Mouse (Mus musculus) forebrain, postnatal 0 days (tissue): ENCODE results near the gene Gm960. TPM values are rescaled to one million over a fixed set of nuclear protein-coding genes. Genes with fewer than 3 reads are reported as not detected.

Source experiments
- ATAC-seq: fragments of 200-750 bp; cut with Nextera tagmentation; 2 replicates; pipeline ENCODE4 v1.8.0; 2017; ENCODE audit warnings: mild to moderate bottlenecking, moderate library complexity
- DNase-seq: peaks from one replicate; pipeline ENCODE4 v3.0.0-alpha.2; 2015
- H3K27ac ChIP-seq: fragments of 300-500 bp; sonication (generic); 2 replicates; pipeline ENCODE4 v1.5.1; 2014; ENCODE audit warnings: low read depth, mild to moderate bottlenecking, antibody characterized with exemption, low read length, moderate library complexity, mixed read lengths
- H3K27me3 ChIP-seq: fragments of 300-500 bp; sonication (generic); 2 replicates; pipeline ENCODE4 v1.6.1; 2014; ENCODE audit warnings: mild to moderate bottlenecking, low read length, mixed read lengths; ENCODE audit not compliant: insufficient read depth
- H3K36me3 ChIP-seq: fragments of 300-500 bp; sonication (generic); 2 replicates; pipeline ENCODE4 v1.6.1; 2014; ENCODE audit warnings: mild to moderate bottlenecking, moderate library complexity; ENCODE audit not compliant: insufficient read depth
- H3K4me1 ChIP-seq: fragments of 300-500 bp; sonication (generic); 2 replicates; pipeline ENCODE4 v1.6.1; 2014; ENCODE audit warnings: antibody characterized with exemption; ENCODE audit not compliant: insufficient read depth
- H3K4me2 ChIP-seq: fragments of 300-500 bp; sonication (generic); 2 replicates; pipeline ENCODE4 v1.6.1; 2014; ENCODE audit warnings: low read depth, mild to moderate bottlenecking, moderate library complexity
- H3K4me3 ChIP-seq: fragments of 300-500 bp; sonication (generic); 2 replicates; pipeline ENCODE4 v1.5.1; 2014; ENCODE audit warnings: low read depth, low read length, mixed read lengths
- H3K9ac ChIP-seq: fragments of 300-500 bp; sonication (generic); 2 replicates; pipeline ENCODE4 v1.6.1; 2014; ENCODE audit warnings: mild to moderate bottlenecking
- H3K9me3 ChIP-seq: fragments of 300-500 bp; sonication (generic); 2 replicates; pipeline ENCODE4 v1.6.1; 2016; ENCODE audit warnings: low read length
- CTCF ChIP-seq: sonication (generic); IDR thresholded peaks from 2 replicates; pipeline ENCODE4 v1.5.1; 2016; ENCODE audit warnings: antibody characterized with exemption, control low read depth, low read depth
- WGBS: fragments of 180-500 bp; shearing (Covaris S2); extraction: QIAGEN DNeasy Blood & Tissue Kit; methylation state at CpG from one replicate; pipeline ENCODE4 v1.1.7; 2014; 5-methylcytosine and 5-hydroxymethylcytosine counted together
- polyA plus RNA-seq: library from polyadenylated mRNA; unstranded; fragments of >200 nt; fragmentation: Nextera tagmentation; extraction: Ambion mirVana; gene quantifications from 2 replicates; pipeline ENCODE4 v1.2.1, GENCODE M21; 2015
- total RNA-seq: library from RNA; depleted of rRNA; stranded (reverse); fragments of >200 nt; gene quantifications from 2 replicates; pipeline ENCODE4 v1.2.3, GENCODE M21; 2014

Gene Gm960
- total and polyA plus RNA-seq, 2 experiments from 2014 or later: 4.5 to 7.3 TPM

DNA sequence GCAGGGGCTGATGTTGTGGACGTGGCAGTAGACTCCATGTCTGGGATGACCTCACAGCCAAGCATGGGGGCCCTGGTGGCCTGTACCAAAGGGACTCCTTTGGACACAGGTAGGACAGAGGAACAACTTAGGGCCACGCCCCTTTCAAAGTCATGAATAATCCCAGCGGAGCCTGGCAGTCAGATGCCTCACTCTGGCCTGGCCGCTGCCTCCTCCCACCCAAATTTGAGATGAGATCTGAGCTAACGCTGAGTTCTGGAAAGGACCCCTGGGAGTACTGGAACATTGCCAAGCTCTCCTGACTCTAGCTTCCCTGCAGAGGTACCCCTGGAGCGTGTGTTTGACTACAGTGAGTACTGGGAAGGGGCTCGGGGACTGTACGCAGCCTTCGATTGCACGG is 79.0 kb downstream of the Gm960 start:
- Histone ChIP-seq H3K9ac (no peak overlapping the region), H3K9me3 (no peaks in the 10 kb centered on the region), H3K4me1 (peaks cover 3% of the 10 kb centered on the region; the same call in 1 of the 2 replicates), H3K27me3 (no peaks in the 10 kb centered on the region), H3K36me3 (peaks cover 29% of the 10 kb centered on the region; the same call in 1 of the 2 replicates), H3K4me3 (no peak overlapping the region), H3K27ac (no peak overlapping the region), H3K4me2 (no peak overlapping the region)
- 72% methylated on average over 10 of the region's 10 CpGs for WGBS
- DNase-seq: no peak
- TF ChIP-seq CTCF: no peak
- no peak for ATAC-seq

- Histone ChIP-seq H3K27ac (no peak overlapping the region), H3K36me3 (peaks cover 32% of the 10 kb centered on the region), H3K4me1 (0 out of 2 replicates have a peak, but pooled peaks cover 9% of the 10 kb centered on the region), H3K27me3 (no peaks in the 10 kb centered on the region), H3K9ac (no peak overlapping the region), H3K4me3 (no peak overlapping the region), H3K4me2 (no peak overlapping the region), H3K9me3 (no peaks in the 10 kb centered on the region)
- WGBS: 28% methylated on average over 18 of the region's 18 CpGs
- ATAC-seq (no peak), DNase-seq (peak; percentile 65)
- peak; percentile 61 for TF ChIP-seq CTCF
These were observed 80.3 kb downstream of the Gm960 start for GRCm38 (mm10) chr19:4618183-4618582.

DNA sequence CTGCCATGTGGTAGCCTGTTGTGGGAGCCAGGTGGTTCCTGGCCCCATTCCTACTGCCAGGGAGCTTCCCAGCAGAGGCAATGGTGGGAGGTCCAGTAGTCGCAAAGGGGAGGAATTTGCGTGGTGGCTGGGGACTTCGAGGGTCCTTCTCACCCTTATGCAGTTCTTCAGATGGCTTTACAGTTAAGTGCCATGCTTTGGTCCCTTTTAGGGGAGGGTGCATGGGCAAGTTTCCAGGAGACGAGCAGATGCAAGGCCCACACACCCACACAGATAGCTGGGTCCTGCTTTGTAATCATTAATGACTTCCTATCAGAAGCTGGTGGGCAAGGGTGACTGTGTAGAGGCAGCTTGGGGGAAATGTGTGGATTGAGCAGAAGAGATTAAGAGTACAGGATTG is 81.9 kb downstream of the Gm960 start:
- Histone ChIP-seq H3K9me3 (no peaks in the 10 kb centered on the region), H3K36me3 (peaks cover 35% of the 10 kb centered on the region), H3K4me3 (0 out of 2 replicates have a peak overlapping the region, but pooled peaks have one; percentile 81), H3K9ac (no peak overlapping the region), H3K27me3 (no peaks in the 10 kb centered on the region), H3K4me2 (no peak overlapping the region), H3K4me1 (0 out of 2 replicates have a peak, but pooled peaks cover 9% of the 10 kb centered on the region), H3K27ac (peak overlapping the region; percentile 97; the same call in 1 of the 2 replicates)
- ATAC-seq (no peak), DNase-seq (no peak)
- WGBS: 30% methylated on average over 4 of the region's 4 CpGs
- TF ChIP-seq CTCF: no peak

DNA sequence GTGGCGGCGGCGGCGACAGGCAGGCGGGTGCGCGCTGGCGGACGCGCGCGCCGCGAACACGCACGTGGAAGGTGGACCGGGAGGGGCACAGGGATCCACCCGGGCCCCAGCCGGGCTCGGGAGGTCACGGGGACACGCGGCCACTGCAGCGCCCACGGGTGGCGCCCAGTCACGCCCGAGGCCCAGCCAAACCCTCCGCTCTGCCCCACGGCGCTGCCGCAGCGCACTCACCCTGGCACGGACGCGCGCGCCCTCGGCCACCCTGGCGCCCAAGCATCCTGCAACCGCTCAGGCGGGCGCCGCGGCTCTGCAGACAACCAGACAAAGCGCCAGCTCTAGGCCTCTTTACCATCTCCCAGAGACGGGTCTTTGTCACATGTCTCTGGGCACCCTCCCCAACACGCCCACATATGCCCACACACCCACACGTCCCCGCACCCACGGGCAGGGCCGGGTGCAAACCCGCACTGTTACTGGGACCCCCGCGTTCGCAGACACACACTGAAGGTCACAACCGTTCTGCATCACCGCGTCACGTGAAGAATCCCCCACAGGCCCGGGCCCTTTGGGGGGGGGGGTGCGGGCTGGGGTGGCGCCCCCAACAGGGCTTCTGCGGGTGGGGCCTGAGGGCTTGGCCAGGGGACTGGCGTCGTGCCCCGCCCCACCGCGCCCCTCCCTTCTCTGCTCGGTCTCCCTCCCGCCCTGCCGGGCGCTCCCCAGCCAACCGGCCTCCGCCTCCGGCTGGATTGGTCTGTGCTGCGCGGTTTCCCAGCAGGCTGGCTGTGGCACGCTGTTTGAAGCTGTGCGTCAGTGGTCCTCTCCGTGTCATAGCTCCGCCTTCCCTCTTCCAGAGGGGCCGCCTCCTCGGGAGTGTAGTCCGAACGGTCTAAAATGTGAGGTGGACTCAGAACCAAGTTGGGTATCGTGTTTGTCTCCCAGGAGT is 83.0 kb downstream of the Gm960 start, which contains the start of gene Lrfn4:
Gene Lrfn4 (minus strand): TSS at position 517 of the 943 bp plus-strand sequence.
- no peaks in the 10 kb centered on the region for H3K9me3 ChIP-seq
- peaks cover 36% of the 10 kb centered on the region for H3K36me3 ChIP-seq
- ATAC-seq (peak; percentile 95), DNase-seq (peak; percentile 95)
- peak within 1 kb of the TSS; percentile 98 for H3K9ac ChIP-seq
- WGBS: 3% methylated on average over 81 of the region's 87 CpGs
- H3K4me3 ChIP-seq: peak within 1 kb of the TSS; percentile 81
- H3K4me2 ChIP-seq: peak within 1 kb of the TSS; percentile 87
- H3K27ac ChIP-seq: peak within 1 kb of the TSS; percentile 97
- no peaks in the 10 kb centered on the region for H3K27me3 ChIP-seq
- peak; percentile 30; the same call in 1 of the 2 replicates for TF ChIP-seq CTCF
- 0 out of 2 replicates have a peak, but pooled peaks cover 9% of the 10 kb centered on the region for H3K4me1 ChIP-seq

DNA sequence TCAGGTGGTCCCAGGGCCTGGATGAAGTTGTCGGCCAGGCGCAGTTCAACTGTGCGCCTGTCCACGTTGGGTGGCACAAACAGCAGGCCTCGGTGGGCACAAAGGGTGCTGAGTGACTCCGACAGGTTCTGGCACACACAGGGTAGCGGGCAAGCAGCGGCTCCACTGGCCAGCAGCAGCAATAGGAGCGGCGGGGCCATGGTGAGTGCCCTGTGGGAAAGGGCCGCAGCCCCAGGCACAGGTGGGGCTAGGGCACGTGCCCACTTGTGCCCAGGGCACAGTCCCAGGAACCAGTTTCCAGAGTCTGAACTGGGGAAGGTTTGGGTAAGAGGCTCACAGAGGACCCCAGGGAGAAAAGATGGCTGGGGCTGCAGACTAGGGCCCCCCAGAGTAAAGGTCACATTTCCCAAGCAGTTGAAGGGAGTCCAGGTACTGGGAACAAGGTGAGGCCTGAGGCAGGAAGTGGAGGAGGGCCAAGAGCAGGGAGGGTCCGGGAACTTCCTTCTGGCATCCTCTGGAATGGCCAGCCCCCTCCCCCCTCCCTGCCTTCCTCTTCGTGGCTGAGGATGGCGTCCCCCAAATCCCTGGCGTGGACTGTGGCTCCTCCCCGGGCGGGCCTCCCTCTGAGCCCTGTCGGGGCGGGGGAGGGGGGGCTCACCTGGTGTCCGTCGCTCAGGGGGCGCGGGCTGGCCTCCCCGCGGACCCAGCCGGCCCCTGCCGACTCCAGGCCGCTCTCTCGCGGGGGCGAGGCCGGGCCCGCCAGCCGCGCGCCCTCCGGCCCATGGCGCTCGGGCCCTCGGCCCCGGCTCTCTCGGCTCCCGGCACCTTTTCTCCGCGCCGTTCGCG is 83.9 kb downstream of the Gm960 start:
- ATAC-seq: no peak
- Histone ChIP-seq H3K9me3 (no peaks in the 10 kb centered on the region), H3K27ac (peak overlapping the region; percentile 97), H3K27me3 (no peaks in the 10 kb centered on the region), H3K9ac (peak overlapping the region; percentile 98), H3K36me3 (peaks cover 33% of the 10 kb centered on the region), H3K4me3 (peak overlapping the region; percentile 81), H3K4me1 (0 out of 2 replicates have a peak, but pooled peaks cover 9% of the 10 kb centered on the region), H3K4me2 (peak overlapping the region; percentile 87)
- DNase-seq: peak; percentile 37
- no peak for TF ChIP-seq CTCF
- 18% methylated on average over 42 of the region's 49 CpGs for WGBS

GRCm38 (mm10) chr19:4613464-4614304 is 84.8 kb downstream of the Gm960 start:
- H3K36me3 ChIP-seq: peaks cover 37% of the 10 kb centered on the region
- ATAC-seq (no peak), DNase-seq (no peak)
- H3K4me2 ChIP-seq: peak overlapping the region; percentile 87
- H3K27ac ChIP-seq: no peak overlapping the region
- H3K9ac ChIP-seq: peak overlapping the region; percentile 98
- H3K27me3 ChIP-seq: no peaks in the 10 kb centered on the region
- peak overlapping the region; percentile 81; the same call in 1 of the 2 replicates for H3K4me3 ChIP-seq
- 0 out of 2 replicates have a peak, but pooled peaks cover 9% of the 10 kb centered on the region for H3K4me1 ChIP-seq
- WGBS: 90% methylated on average over 33 of the region's 33 CpGs
- no peak for TF ChIP-seq CTCF
- no peaks in the 10 kb centered on the region for H3K9me3 ChIP-seq
